Mouse (Mus musculus): ENCODE measurements around the gene Cdkal1.

The Cdkal1 gene

GRCm38 (mm10) chr13:29766377-29766776 lies 89.1 kb downstream of the Cdkal1 start:
- DNase-seq (ENCODE audit: low spot score in 2 of 2): no peak

GRCm38 (mm10) chr13:29765296-29765695 lies 90.2 kb downstream of the Cdkal1 start:
- DNase-seq (ENCODE audit: low spot score in 2 of 2): no peak

- no peak for DNase-seq (ENCODE audit: low spot score in 2 of 2)
These were observed 95.6 kb downstream of the Cdkal1 start for GRCm38 (mm10) chr13:29759691-29760467.

GRCm38 (mm10) chr13:29756052-29756451 lies 99.4 kb downstream of the Cdkal1 start:
- no peak for DNase-seq (ENCODE audit: low spot score in 2 of 2)

GRCm38 (mm10) chr13:29753254-29753653 lies 102.2 kb downstream of the Cdkal1 start:
- no peak for DNase-seq (ENCODE audit: low spot score in 2 of 2)

GRCm38 (mm10) chr13:29752061-29752460 lies 103.4 kb downstream of the Cdkal1 start:
- no peak for DNase-seq (ENCODE audit: low spot score in 2 of 2)

- DNase-seq (ENCODE audit: low spot score in 2 of 2): no peak
These were observed 104.3 kb downstream of the Cdkal1 start for GRCm38 (mm10) chr13:29751201-29751600.

- DNase-seq (ENCODE audit: low spot score in 2 of 2): no peak
These were observed 108.2 kb downstream of the Cdkal1 start for GRCm38 (mm10) chr13:29747347-29747647.

- DNase-seq (ENCODE audit: low spot score in 2 of 2): no peak
These were observed 108.8 kb downstream of the Cdkal1 start for GRCm38 (mm10) chr13:29746501-29747346.

GRCm38 (mm10) chr13:29745073-29745472 lies 110.4 kb downstream of the Cdkal1 start:
- DNase-seq (ENCODE audit: low spot score in 2 of 2): no peak

- no peak for DNase-seq (ENCODE audit: low spot score in 2 of 2)
These were observed 111.3 kb downstream of the Cdkal1 start for GRCm38 (mm10) chr13:29744188-29744587.

GRCm38 (mm10) chr13:29743761-29744160 lies 111.7 kb downstream of the Cdkal1 start:
- no peak for DNase-seq (ENCODE audit: low spot score in 2 of 2)

- DNase-seq (ENCODE audit: low spot score in 2 of 2): no peak
These were observed 117.6 kb downstream of the Cdkal1 start for GRCm38 (mm10) chr13:29737675-29738461.

GRCm38 (mm10) chr13:29734496-29734895 lies 121.0 kb downstream of the Cdkal1 start:
- no peak for DNase-seq (ENCODE audit: low spot score in 2 of 2)

- DNase-seq (ENCODE audit: low spot score in 2 of 2): no peak
These were observed 129.2 kb downstream of the Cdkal1 start for GRCm38 (mm10) chr13:29726154-29726825.

GRCm38 (mm10) chr13:29724855-29725254 lies 130.6 kb downstream of the Cdkal1 start:
- DNase-seq (ENCODE audit: low spot score in 2 of 2): no peak

- DNase-seq (ENCODE audit: low spot score in 2 of 2): no peak
These were observed 132.3 kb downstream of the Cdkal1 start for GRCm38 (mm10) chr13:29723150-29723549.

GRCm38 (mm10) chr13:29721206-29721605 lies 134.3 kb downstream of the Cdkal1 start:
- DNase-seq (ENCODE audit: low spot score in 2 of 2): no peak

- DNase-seq (ENCODE audit: low spot score in 2 of 2): no peak
These were observed 138.9 kb downstream of the Cdkal1 start for GRCm38 (mm10) chr13:29716550-29716949.

GRCm38 (mm10) chr13:29715241-29715841 lies 140.1 kb downstream of the Cdkal1 start:
- no peak for DNase-seq (ENCODE audit: low spot score in 2 of 2)

- no peak for DNase-seq (ENCODE audit: low spot score in 2 of 2)
These were observed 147.9 kb downstream of the Cdkal1 start for GRCm38 (mm10) chr13:29707620-29708019.

All from spleen, postnatal 14 days (tissue).